Mouse (Mus musculus): ENCODE data around the gene Fancf. TPM values are rescaled to one million over a fixed set of nuclear protein-coding genes. Genes with fewer than 3 reads are reported as not detected.

The Fancf gene
- total and polyA plus RNA-seq, 3 experiments: 3.7 to 6.2 (median 3.8) TPM

DNA sequence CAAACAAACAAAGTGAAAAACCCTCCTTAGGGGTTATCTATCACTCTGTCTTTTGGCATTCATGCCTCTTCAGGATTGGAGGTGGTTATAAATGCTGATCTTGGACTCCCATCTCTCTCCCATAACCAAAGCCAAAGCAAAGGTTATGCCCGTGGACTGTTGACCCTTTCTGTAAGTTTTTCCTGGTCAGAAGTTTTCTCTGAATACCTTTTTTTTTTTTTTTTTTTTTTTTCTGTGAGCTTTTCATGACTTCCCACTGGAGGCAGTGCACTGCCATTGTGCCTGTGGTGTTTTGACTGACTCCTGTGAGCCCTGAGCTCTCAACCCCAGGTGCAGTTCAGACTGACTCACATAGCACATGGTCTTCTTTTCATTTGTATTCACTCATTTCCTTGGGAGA lies 5.9 kb upstream of the Fancf start:
- Histone ChIP-seq H3K9ac (ENCODE audit: insufficient read depth, low read depth) (no peak overlapping the region), H3K27me3 (replicated peaks) (no peaks in the 10 kb centered on the region), H3K4me3 (replicated peaks in 1 of 3; ENCODE audit: low read depth in 2 of 3, low read length in 2 of 3, poor library complexity in 1 of 3) (no peak overlapping the region), H3K27ac (ENCODE audit: insufficient read depth, low read depth) (no peak overlapping the region), H3K4me1 (ENCODE audit: control insufficient read depth in 1 of 2, insufficient read depth in 2 of 2) (no peaks in the 10 kb centered on the region), H3K79me2 (replicated peaks; ENCODE audit: control insufficient read depth, extremely low read depth, insufficient read depth, poor library complexity, severe bottlenecking) (no peaks in the 10 kb centered on the region), H3K9me3 (replicated peaks; ENCODE audit: low read length) (peaks cover 6% of the 10 kb centered on the region), H3K36me3 (replicated peaks in 1 of 2; ENCODE audit: control insufficient read depth in 1 of 2, insufficient read depth in 1 of 2, low read length in 1 of 2) (no peaks in the 10 kb centered on the region), H3K4me2 (ENCODE audit: insufficient read depth, low read depth, poor library complexity, severe bottlenecking) (no peak overlapping the region)
- no peak for TF ChIP-seq SIN3A (IDR thresholded peaks at IDR 0.05; ENCODE audit: low read length)
- no peak for TF ChIP-seq ZMIZ1 (IDR thresholded peaks at IDR 0.05; ENCODE audit: low read depth, low read length)
- TF ChIP-seq MAFK (IDR thresholded peaks at IDR 0.05; ENCODE audit: insufficient replicate concordance, low read length): no peak
- TF ChIP-seq MYC (IDR thresholded peaks at IDR 0.05; ENCODE audit: low read depth, low read length): no peak
- peak; percentile 68 for TF ChIP-seq ZNF384 (IDR thresholded peaks at IDR 0.05; ENCODE audit: low read depth, low read length)
- peak in 1 of 2 experiments; percentile 20; a peak in 2 of 4 replicates for TF ChIP-seq CTCF (conservative IDR thresholded peaks at IDR 0.05 in 1 of 2, IDR thresholded peaks at IDR 0.05 in 1 of 2; ENCODE audit: low read depth in 2 of 2, low read length in 2 of 2)
- no peak for DNase-seq (ENCODE audit: extremely low read depth)
- dilution Hi-C loops (cut with MboI; ENCODE audit: extremely low pct_ligation_motif_present, extremely low pct_unique_long_range_greater_than_20kb, low sequenced_read_pairs): no loop called here
- in situ Hi-C loops (cut with MboI; ENCODE audit: low pct_ligation_motif_present, low pct_unique_long_range_greater_than_20kb, low sequenced_read_pairs): no loop called here

DNA sequence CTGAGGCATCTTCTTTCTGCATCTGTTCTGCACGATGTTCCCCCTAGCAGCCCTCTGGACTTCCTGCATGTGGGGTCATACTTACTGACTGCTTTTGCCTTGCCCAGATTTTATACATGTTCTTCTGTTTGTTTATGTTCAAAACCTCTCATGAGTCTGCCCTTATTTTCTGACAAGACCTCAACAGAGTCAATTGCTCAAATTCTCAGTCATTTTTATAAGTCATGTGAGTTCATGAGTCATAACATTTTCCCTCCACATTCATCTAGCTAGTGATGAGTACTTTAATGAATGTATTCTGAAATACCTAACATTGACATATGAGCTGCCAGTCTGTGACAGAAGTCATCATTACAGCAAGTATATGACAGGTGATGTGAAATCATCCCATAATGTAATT lies 3.3 kb upstream of the Fancf start:
- no peaks in the 10 kb centered on the region for H3K27me3 ChIP-seq (replicated peaks)
- H3K4me3 ChIP-seq (replicated peaks in 1 of 3; ENCODE audit: low read depth in 2 of 3, low read length in 2 of 3, poor library complexity in 1 of 3): no peak overlapping the region
- in situ Hi-C loops (cut with MboI; ENCODE audit: low pct_ligation_motif_present, low pct_unique_long_range_greater_than_20kb, low sequenced_read_pairs) (no loop called here), dilution Hi-C loops (cut with MboI; ENCODE audit: extremely low pct_ligation_motif_present, extremely low pct_unique_long_range_greater_than_20kb, low sequenced_read_pairs) (no loop called here)
- H3K27ac ChIP-seq (ENCODE audit: insufficient read depth, low read depth): no peak overlapping the region
- no peaks in the 10 kb centered on the region for H3K79me2 ChIP-seq (replicated peaks; ENCODE audit: control insufficient read depth, extremely low read depth, insufficient read depth, poor library complexity, severe bottlenecking)
- DNase-seq (ENCODE audit: extremely low read depth): no peak
- peaks cover 0 to 3% of the 10 kb centered on the region in 2 experiments for H3K36me3 ChIP-seq (replicated peaks in 1 of 2; ENCODE audit: control insufficient read depth in 1 of 2, insufficient read depth in 1 of 2, low read length in 1 of 2)
- H3K4me2 ChIP-seq (ENCODE audit: insufficient read depth, low read depth, poor library complexity, severe bottlenecking): no peak overlapping the region
- peaks cover 15% of the 10 kb centered on the region for H3K9me3 ChIP-seq (replicated peaks; ENCODE audit: low read length)
- peaks cover 3 to 4% of the 10 kb centered on the region in 2 experiments; a peak in 2 of 4 replicates for H3K4me1 ChIP-seq (ENCODE audit: control insufficient read depth in 1 of 2, insufficient read depth in 2 of 2)
- no peak for TF ChIP-seq PAX5 (IDR thresholded peaks at IDR 0.05; ENCODE audit: low read length)
- TF ChIP-seq MYC (IDR thresholded peaks at IDR 0.05; ENCODE audit: low read depth, low read length): no peak
- no peak for TF ChIP-seq BHLHE40 (IDR thresholded peaks at IDR 0.05; ENCODE audit: low read depth, low read length)
- no peak for TF ChIP-seq MXI1 (IDR thresholded peaks at IDR 0.05; ENCODE audit: low read depth, low read length)
- no peak for TF ChIP-seq USF2 (conservative IDR thresholded peaks at IDR 0.05; ENCODE audit: low read depth, low read length)
- no peak for TF ChIP-seq CTCF (conservative IDR thresholded peaks at IDR 0.05 in 1 of 2, IDR thresholded peaks at IDR 0.05 in 1 of 2; ENCODE audit: low read depth in 2 of 2, low read length in 2 of 2)
- no peak for TF ChIP-seq ZC3H11A (IDR thresholded peaks at IDR 0.05; ENCODE audit: low read depth, low read length)
- no peak for TF ChIP-seq RCOR1 (conservative IDR thresholded peaks at IDR 0.05; ENCODE audit: low read depth, low read length)
- TF ChIP-seq KAT2A (IDR thresholded peaks at IDR 0.05; ENCODE audit: insufficient replicate concordance, low read length): no peak
- no peak for TF ChIP-seq NRF1 (IDR thresholded peaks at IDR 0.05; ENCODE audit: low read depth, low read length)
- TF ChIP-seq MAX (IDR thresholded peaks at IDR 0.05; ENCODE audit: low read length): no peak
- TF ChIP-seq POLR2A (IDR thresholded peaks at IDR 0.05; ENCODE audit: low read depth, low read length): no peak
- TF ChIP-seq TCF12 (IDR thresholded peaks at IDR 0.05; ENCODE audit: low read depth, low read length): no peak
- TF ChIP-seq JUN (IDR thresholded peaks at IDR 0.05; ENCODE audit: insufficient read depth, low read depth, low read length): no peak
- no peak for TF ChIP-seq MEF2A (IDR thresholded peaks at IDR 0.05; ENCODE audit: borderline replicate concordance, low read depth, low read length)
- no peak for TF ChIP-seq NELFE (IDR thresholded peaks at IDR 0.05; ENCODE audit: low read depth, low read length)
- no peak for TF ChIP-seq ZNF384 (IDR thresholded peaks at IDR 0.05; ENCODE audit: low read depth, low read length)
- no peak for TF ChIP-seq HCFC1 (IDR thresholded peaks at IDR 0.05; ENCODE audit: low read depth, low read length)
- no peak for TF ChIP-seq SIN3A (IDR thresholded peaks at IDR 0.05; ENCODE audit: low read length)
- no peak for TF ChIP-seq ETS1 (conservative IDR thresholded peaks at IDR 0.05; ENCODE audit: low read depth, low read length)
- no peak overlapping the region for H3K9ac ChIP-seq (ENCODE audit: insufficient read depth, low read depth)

Data from CH12.LX (cell line).